Mouse (Mus musculus) megakaryocyte, embryonic 14.5 days (primary cell): Measurements from ENCODE around the gene Rad54l.

Experiments used
- FLI1 ChIP-seq: IDR thresholded peaks from 2 replicates; pipeline ENCODE4 v1.6.1; 2012; ENCODE audit warnings: low read length, inconsistent platforms, mixed read lengths
- GATA1 ChIP-seq: IDR thresholded peaks from 3 replicates; pipeline ENCODE4 v1.6.1; 2012; ENCODE audit warnings: mixed read lengths, low read length, inconsistent platforms, borderline replicate concordance

DNA sequence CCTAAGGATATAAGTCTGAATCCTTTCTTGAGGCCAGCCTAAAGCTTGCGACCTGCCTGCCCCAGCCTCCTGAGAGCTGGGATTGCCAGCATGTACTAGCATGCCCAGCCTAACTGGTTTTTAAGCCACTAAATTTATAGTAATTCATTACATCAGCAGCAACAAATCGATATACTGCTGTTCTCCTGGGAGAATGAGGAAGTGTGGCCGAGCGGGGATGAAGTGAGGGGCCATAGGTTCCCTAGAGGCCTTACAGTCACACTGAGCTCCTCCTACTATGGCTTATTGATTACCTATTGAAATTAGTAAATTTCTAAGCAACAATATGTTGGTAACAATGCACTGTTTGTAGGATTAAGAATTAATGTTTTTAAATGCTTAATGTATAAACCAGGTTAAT, 9.6 kb upstream of the Rad54l start:
- TF ChIP-seq GATA1, result no peak
- TF ChIP-seq FLI1, result no peak
